8 mouse cellular contexts compared by ENCODE assay signal in the genomic region with DNA sequence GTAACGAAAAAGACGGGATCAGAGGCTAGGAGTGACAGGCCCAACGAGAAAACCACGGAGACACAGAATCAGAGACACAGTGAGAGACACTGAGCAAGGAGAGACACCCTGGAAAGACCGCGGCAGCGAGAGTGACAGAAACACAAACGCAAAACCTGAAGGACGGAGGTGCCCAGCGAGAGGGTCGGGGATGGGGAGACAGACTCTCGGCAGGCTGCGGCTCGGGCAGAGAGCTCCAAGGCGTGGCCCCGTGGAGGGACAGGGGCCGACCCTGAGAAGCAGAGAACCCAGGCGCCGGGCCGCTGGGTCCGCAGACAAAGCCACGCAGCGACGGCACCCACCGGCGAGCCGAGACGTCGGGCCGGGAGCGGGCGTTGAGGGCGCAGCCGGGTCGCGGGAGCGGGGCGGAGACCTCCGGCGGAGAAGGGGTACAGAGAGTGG. TPM values are rescaled to one million over a fixed set of nuclear protein-coding genes. Genes with fewer than 3 reads are reported as not detected.
DNase-seq lines count a peak whose midpoint lies in the region; ATAC-seq and TF ChIP-seq lines count a peak whose summit lies in the region.

No protein-coding gene starts in this region.

- DNase-seq in G1E (ENCODE audit: low spot score) = no peak
- no peak for DNase-seq in heart, postnatal 0 days (ENCODE audit: low spot score)
- no peak for DNase-seq in retina, postnatal 1 day
- no peak for DNase-seq in retina, embryonic 14.5 days (ENCODE audit: low spot score)
- no peak for DNase-seq in spleen, adult 12 weeks (ENCODE audit: low spot score)

- H3K27me3 ChIP-seq in E14TG2a.4 (ENCODE audit: insufficient read depth, low read length) (peaks cover 95% of the 10 kb centered on the region), G1E (ENCODE audit: insufficient read depth, low read length) (peaks cover 45% of the 10 kb centered on the region)
- peaks cover 81% of the 10 kb centered on the region for H3K27me3 ChIP-seq in heart, postnatal 0 days (ENCODE audit: control insufficient read depth, insufficient read depth, low read length)
- peaks cover 89% of the 10 kb centered on the region for H3K27me3 ChIP-seq in liver, embryonic 12.5 days (replicated peaks)

- H3K9me3 ChIP-seq in E14TG2a.4 (ENCODE audit: low read length) (no peaks in the 10 kb centered on the region), G1E (replicated peaks) (peaks cover 27% of the 10 kb centered on the region)
- no peaks in the 10 kb centered on the region for H3K9me3 ChIP-seq in heart, postnatal 0 days (replicated peaks; ENCODE audit: control insufficient read depth, low read length)
- no peaks in the 10 kb centered on the region for H3K9me3 ChIP-seq in liver, embryonic 12.5 days (replicated peaks)

- no peak overlapping the region for H3K27ac ChIP-seq in heart, postnatal 0 days (ENCODE audit: low read depth)
- no peak overlapping the region for H3K27ac ChIP-seq in liver, embryonic 12.5 days

- no peak overlapping the region for H3K9ac ChIP-seq in heart, postnatal 0 days (replicated peaks; ENCODE audit: low read depth, low read length)
- H3K9ac ChIP-seq in liver, embryonic 12.5 days = no peak overlapping the region

- peak overlapping the region; percentile 50 for H3K4me2 ChIP-seq in heart, postnatal 0 days (ENCODE audit: low read depth, low read length)
- peak overlapping the region; percentile 53 for H3K4me2 ChIP-seq in liver, embryonic 12.5 days

- ATAC-seq in G1E (ENCODE audit: extremely low read depth, insufficient number of reproducible peaks, low FRiP score, poor library complexity, severe bottlenecking) = no peak
- no peak for ATAC-seq in heart, postnatal 0 days (ENCODE audit: insufficient read depth, low read depth)
- ATAC-seq in liver, embryonic 12.5 days = no peak
- ATAC-seq in monocyte, adult 5-6 weeks (replicated peaks; ENCODE audit: insufficient number of reproducible peaks, low FRiP score, low TSS enrichment, poor library complexity, severe bottlenecking) = no peak

- TF ChIP-seq EP300 in heart, postnatal 0 days (IDR thresholded peaks at IDR 0.05; ENCODE audit: low read depth) = no peak

- peak overlapping the region; percentile 61 for H3K4me3 ChIP-seq in E14TG2a.4 (replicated peaks; ENCODE audit: low read length)
- peak overlapping the region; percentile 30; the same call in 1 of the 2 replicates for H3K4me3 ChIP-seq in G1E (ENCODE audit: low read depth, low read length)
- H3K4me3 ChIP-seq in heart, postnatal 0 days (ENCODE audit: low read depth, low read length) = peak overlapping the region; percentile 38
- H3K4me3 ChIP-seq in liver, embryonic 12.5 days = peak overlapping the region; percentile 23

- 2% methylated on average over 40 of the region's 40 CpGs for WGBS in heart, postnatal 0 days
- WGBS in liver, embryonic 12.5 days (ENCODE audit: insufficient replicate concordance) = 2% methylated on average over 40 of the region's 40 CpGs

- no peaks in the 10 kb centered on the region for H3K36me3 ChIP-seq in E14TG2a.4 (ENCODE audit: insufficient read depth, low read length)
- H3K36me3 ChIP-seq in G1E (replicated peaks) = no peaks in the 10 kb centered on the region
- no peaks in the 10 kb centered on the region for H3K36me3 ChIP-seq in heart, postnatal 0 days (replicated peaks; ENCODE audit: control insufficient read depth, insufficient read depth, low read length)
- H3K36me3 ChIP-seq in liver, embryonic 12.5 days = no peaks in the 10 kb centered on the region

- TF ChIP-seq CTCF in E14TG2a.4 (conservative IDR thresholded peaks at IDR 0.05; ENCODE audit: low read length) = no peak
- no peak for TF ChIP-seq CTCF in G1E (IDR thresholded peaks at IDR 0.05; ENCODE audit: low read depth, low read length)
- no peak for TF ChIP-seq CTCF in heart, postnatal 0 days (IDR thresholded peaks at IDR 0.05; ENCODE audit: low read depth)

- H3K4me1 ChIP-seq in E14TG2a.4 (replicated peaks; ENCODE audit: low read depth, low read length) (peaks cover 55% of the 10 kb centered on the region), G1E (ENCODE audit: insufficient read depth, low read depth, low read length) (peaks cover 8% of the 10 kb centered on the region; the same call in 1 of the 2 replicates)
- H3K4me1 ChIP-seq in heart, postnatal 0 days (ENCODE audit: control insufficient read depth, insufficient read depth) = no peaks in the 10 kb centered on the region
- peaks cover 16% of the 10 kb centered on the region for H3K4me1 ChIP-seq in liver, embryonic 12.5 days

RNA-seq across cellular contexts. Expression of a gene that starts 2.9 kb away (rescaled TPM):
- total RNA-seq in G1E (2014; fragmentation: Nextera tagmentation) (not detected in 2 replicates), G1E (2017) (0.11 and 0.12 TPM in 2 replicates)
- polyA plus RNA-seq in G1E (2012) = 0.03 and 0.04 TPM in 2 replicates
- not detected in 2 replicates for total RNA-seq in heart, postnatal 0 days (2014; rRNA removed; ENCODE audit: low replicate concordance)
- polyA plus RNA-seq in heart, postnatal 0 days (2015; fragmentation: Nextera tagmentation; extraction: Ambion mirVana) = not detected in 2 replicates
- 0.04 TPM in 1 of 2 replicates, not detected in the other for polyA plus RNA-seq in liver, embryonic 12.5 days (2016; fragmentation: Nextera tagmentation; extraction: Ambion mirVana)
- total RNA-seq in monocyte, adult 5-6 weeks (2017) = not detected in 3 replicates
